Mouse (Mus musculus) forebrain, postnatal 0 days (tissue): ENCODE measurements around the gene Pip4p1. TPM values are rescaled to one million over a fixed set of nuclear protein-coding genes. Genes with fewer than 3 reads are reported as not detected.

ENCODE experiments used
- ATAC-seq: fragments of 200-750 bp; cut with Nextera tagmentation; 2 replicates; pipeline ENCODE4 v1.8.0; 2017; ENCODE audit warnings: mild to moderate bottlenecking, moderate library complexity
- DNase-seq: peaks from one replicate; pipeline ENCODE4 v3.0.0-alpha.2; 2015
- H3K27ac ChIP-seq: fragments of 300-500 bp; sonication (generic); 2 replicates; pipeline ENCODE4 v1.5.1; 2014; ENCODE audit warnings: low read depth, mild to moderate bottlenecking, antibody characterized with exemption, low read length, moderate library complexity, mixed read lengths
- H3K27me3 ChIP-seq: fragments of 300-500 bp; sonication (generic); 2 replicates; pipeline ENCODE4 v1.6.1; 2014; ENCODE audit warnings: mild to moderate bottlenecking, low read length, mixed read lengths; ENCODE audit not compliant: insufficient read depth
- H3K36me3 ChIP-seq: fragments of 300-500 bp; sonication (generic); 2 replicates; pipeline ENCODE4 v1.6.1; 2014; ENCODE audit warnings: mild to moderate bottlenecking, moderate library complexity; ENCODE audit not compliant: insufficient read depth
- H3K4me1 ChIP-seq: fragments of 300-500 bp; sonication (generic); 2 replicates; pipeline ENCODE4 v1.6.1; 2014; ENCODE audit warnings: antibody characterized with exemption; ENCODE audit not compliant: insufficient read depth
- H3K4me2 ChIP-seq: fragments of 300-500 bp; sonication (generic); 2 replicates; pipeline ENCODE4 v1.6.1; 2014; ENCODE audit warnings: low read depth, mild to moderate bottlenecking, moderate library complexity
- H3K4me3 ChIP-seq: fragments of 300-500 bp; sonication (generic); 2 replicates; pipeline ENCODE4 v1.5.1; 2014; ENCODE audit warnings: low read depth, low read length, mixed read lengths
- H3K9ac ChIP-seq: fragments of 300-500 bp; sonication (generic); 2 replicates; pipeline ENCODE4 v1.6.1; 2014; ENCODE audit warnings: mild to moderate bottlenecking
- H3K9me3 ChIP-seq: fragments of 300-500 bp; sonication (generic); 2 replicates; pipeline ENCODE4 v1.6.1; 2016; ENCODE audit warnings: low read length
- CTCF ChIP-seq: sonication (generic); IDR thresholded peaks from 2 replicates; pipeline ENCODE4 v1.5.1; 2016; ENCODE audit warnings: antibody characterized with exemption, control low read depth, low read depth
- WGBS: fragments of 180-500 bp; shearing (Covaris S2); extraction: QIAGEN DNeasy Blood & Tissue Kit; methylation state at CpG from one replicate; pipeline ENCODE4 v1.1.7; 2014; 5-methylcytosine and 5-hydroxymethylcytosine counted together
- polyA plus RNA-seq: library from polyadenylated mRNA; unstranded; fragments of >200 nt; fragmentation: Nextera tagmentation; extraction: Ambion mirVana; gene quantifications from 2 replicates; pipeline ENCODE4 v1.2.1, GENCODE M21; 2015
- total RNA-seq: library from RNA; depleted of rRNA; stranded (reverse); fragments of >200 nt; gene quantifications from 2 replicates; pipeline ENCODE4 v1.2.3, GENCODE M21; 2014

The Pip4p1 gene
- total and polyA plus RNA-seq, 2 experiments from 2014 or later: 54.8 to 103 TPM

- ATAC-seq (no peak), DNase-seq (no peak)
- WGBS: 84% methylated on average over 3 of the region's 3 CpGs
- no peak overlapping the region for H3K4me3 ChIP-seq
- H3K27me3 ChIP-seq: no peaks in the 10 kb centered on the region
- H3K4me2 ChIP-seq: no peak overlapping the region
- no peaks in the 10 kb centered on the region for H3K4me1 ChIP-seq
- H3K9me3 ChIP-seq: no peaks in the 10 kb centered on the region
- H3K9ac ChIP-seq: no peak overlapping the region
- no peak overlapping the region for H3K27ac ChIP-seq
- H3K36me3 ChIP-seq: no peaks in the 10 kb centered on the region
- no peak for TF ChIP-seq CTCF
Observed at GRCm38 (mm10) chr14:50938119-50938908, 7.7 kb upstream of the Pip4p1 start.

- ATAC-seq (no peak), DNase-seq (no peak)
- no peaks in the 10 kb centered on the region for H3K9me3 ChIP-seq
- no peaks in the 10 kb centered on the region for H3K36me3 ChIP-seq
- WGBS: 41% methylated on average over 1 of the region's 1 CpGs
- H3K9ac ChIP-seq: no peak overlapping the region
- H3K27ac ChIP-seq: no peak overlapping the region
- TF ChIP-seq CTCF: no peak
- H3K4me1 ChIP-seq: no peaks in the 10 kb centered on the region
- no peaks in the 10 kb centered on the region for H3K27me3 ChIP-seq
- no peak overlapping the region for H3K4me3 ChIP-seq
- no peak overlapping the region for H3K4me2 ChIP-seq
Observed at GRCm38 (mm10) chr14:50936649-50937048, 6.0 kb upstream of the Pip4p1 start.

- Histone ChIP-seq H3K4me3 (peak overlapping the region; percentile 81), H3K9ac (peak overlapping the region; percentile 46), H3K36me3 (peaks cover 21% of the 10 kb centered on the region), H3K4me2 (peak overlapping the region; percentile 54), H3K27me3 (no peaks in the 10 kb centered on the region), H3K9me3 (no peaks in the 10 kb centered on the region), H3K27ac (peak overlapping the region; percentile 80), H3K4me1 (peaks cover 8% of the 10 kb centered on the region; the same call in 1 of the 2 replicates)
- TF ChIP-seq CTCF: no peak
- WGBS: 10% methylated on average over 12 of the region's 12 CpGs
- no peak for DNase-seq
- no peak for ATAC-seq
Observed at GRCm38 (mm10) chr14:50931493-50932020, 901 bp upstream of the Pip4p1 start.

GRCm38 (mm10) chr14:50930377-50930753 lies 291 bp downstream of the Pip4p1 start:
- H3K4me3 ChIP-seq: peak overlapping the region; percentile 81
- peaks cover 15% of the 10 kb centered on the region for H3K4me1 ChIP-seq
- no peaks in the 10 kb centered on the region for H3K9me3 ChIP-seq
- H3K4me2 ChIP-seq: peak overlapping the region; percentile 62
- 4% methylated on average over 34 of the region's 38 CpGs for WGBS
- no peak for DNase-seq
- no peak for TF ChIP-seq CTCF
- ATAC-seq: peak; percentile 21
- peak overlapping the region; percentile 86 for H3K9ac ChIP-seq
- H3K27me3 ChIP-seq: no peaks in the 10 kb centered on the region
- peak overlapping the region; percentile 90 for H3K27ac ChIP-seq
- peaks cover 27% of the 10 kb centered on the region for H3K36me3 ChIP-seq

- no peak for ATAC-seq
- H3K4me3 ChIP-seq: peak overlapping the region; percentile 81
- peak overlapping the region; percentile 86 for H3K9ac ChIP-seq
- peak overlapping the region; percentile 62 for H3K4me2 ChIP-seq
- no peaks in the 10 kb centered on the region for H3K9me3 ChIP-seq
- peaks cover 27% of the 10 kb centered on the region for H3K36me3 ChIP-seq
- H3K27ac ChIP-seq: peak overlapping the region; percentile 90
- no peaks in the 10 kb centered on the region for H3K27me3 ChIP-seq
- DNase-seq: no peak
- peaks cover 15% of the 10 kb centered on the region for H3K4me1 ChIP-seq
- no peak for TF ChIP-seq CTCF
- 15% methylated on average over 10 of the region's 10 CpGs for WGBS
Observed at GRCm38 (mm10) chr14:50929951-50930350, 705 bp downstream of the Pip4p1 start.

- H3K9ac ChIP-seq: no peak overlapping the region
- peaks cover 27% of the 10 kb centered on the region for H3K36me3 ChIP-seq
- DNase-seq: no peak
- H3K27me3 ChIP-seq: no peaks in the 10 kb centered on the region
- no peak overlapping the region for H3K4me3 ChIP-seq
- no peak overlapping the region for H3K4me2 ChIP-seq
- H3K4me1 ChIP-seq: peaks cover 20% of the 10 kb centered on the region
- 73% methylated on average over 3 of the region's 3 CpGs for WGBS
- no peaks in the 10 kb centered on the region for H3K9me3 ChIP-seq
- TF ChIP-seq CTCF: no peak
- H3K27ac ChIP-seq: no peak overlapping the region
- no peak for ATAC-seq
Observed at GRCm38 (mm10) chr14:50927366-50927765, 3.3 kb downstream of the Pip4p1 start.
